Mouse (Mus musculus) hematopoietic stem cell, adult 5-6 weeks (primary cell): ENCODE results near the gene Tnn. TPM values are rescaled to one million over a fixed set of nuclear protein-coding genes. Genes with fewer than 3 reads are reported as not detected.

ENCODE experiments used
- ATAC-seq, 2 experiments: fragments of 125-278 bp in 1 of 2; replicated peaks in 1 of 2; 2 replicates each; pipeline ENCODE4 v1.8.0; 2016 to 2017; ENCODE audit warnings: inconsistent platforms in 2 of 2, mild to moderate bottlenecking in 2 of 2, moderate number of reproducible peaks in 2 of 2, low read depth in 1 of 2, moderate TSS enrichment in 1 of 2; ENCODE audit not compliant: low FRiP score in 2 of 2, poor library complexity in 2 of 2, severe bottlenecking in 2 of 2, insufficient read depth in 1 of 2, low TSS enrichment in 1 of 2
- total RNA-seq: library from RNA; stranded (forward); fragments of 172-1452, 232-1000 nt; gene quantifications from 2 replicates; pipeline ENCODE4 v1.2.3, GENCODE M21; 2017

The Tnn gene
- total RNA-seq, result not detected in 2 replicates

GRCm38 (mm10) chr1:160153480-160153879 lies at the start of gene Tnn:
TSS of gene Tnn (minus strand) at chr1:160153580.
- no peak for ATAC-seq

GRCm38 (mm10) chr1:160195337-160195663 lies 41.9 kb upstream of the Tnn start:
- ATAC-seq, result peak; percentile 14 to 30

GRCm38 (mm10) chr1:160194529-160195336 lies 41.4 kb upstream of the Tnn start, which contains the start of gene Mrps14:
TSS of gene Mrps14 (plus strand) at chr1:160195215.
- peak; percentile 98 to 99 for ATAC-seq

- ATAC-seq, result peak; percentile 31 to 62; a peak in 2 of 4 replicates
These were observed 31.1 kb upstream of the Tnn start for GRCm38 (mm10) chr1:160184506-160184905.

- ATAC-seq, result no peak
These were observed 27.8 kb upstream of the Tnn start for GRCm38 (mm10) chr1:160181216-160181615.

- ATAC-seq, result no peak
These were observed 23.5 kb upstream of the Tnn start for GRCm38 (mm10) chr1:160176903-160177302.

GRCm38 (mm10) chr1:160166600-160166999 lies 13.2 kb upstream of the Tnn start:
- no peak for ATAC-seq

- no peak for ATAC-seq
These were observed 4.8 kb upstream of the Tnn start for GRCm38 (mm10) chr1:160158190-160158589.

- no peak for ATAC-seq
These were observed 2.7 kb downstream of the Tnn start for GRCm38 (mm10) chr1:160150726-160151125.

- no peak for ATAC-seq
These were observed 4.0 kb downstream of the Tnn start for GRCm38 (mm10) chr1:160149291-160149906.

GRCm38 (mm10) chr1:160147274-160147673 lies 6.1 kb downstream of the Tnn start:
- no peak for ATAC-seq

GRCm38 (mm10) chr1:160145606-160146005 lies 7.8 kb downstream of the Tnn start:
- no peak for ATAC-seq

- no peak for ATAC-seq
These were observed 9.0 kb downstream of the Tnn start for GRCm38 (mm10) chr1:160144343-160144742.

GRCm38 (mm10) chr1:160136362-160136890 lies 17.0 kb downstream of the Tnn start:
- no peak for ATAC-seq

- ATAC-seq, result no peak
These were observed 19.8 kb downstream of the Tnn start for GRCm38 (mm10) chr1:160133464-160134079.

GRCm38 (mm10) chr1:160123957-160124356 lies 29.4 kb downstream of the Tnn start:
- no peak for ATAC-seq

GRCm38 (mm10) chr1:160108604-160109003 lies 44.8 kb downstream of the Tnn start:
- ATAC-seq, result no peak

- ATAC-seq, result no peak
These were observed 48.0 kb downstream of the Tnn start for GRCm38 (mm10) chr1:160105426-160105825.
